Mouse (Mus musculus): Measurements from ENCODE around the gene Nodal. TPM values are rescaled to one million over a fixed set of nuclear protein-coding genes. Genes with fewer than 3 reads are reported as not detected.

Gene Nodal
- 0.18 and 0.23 TPM in 2 replicates for polyA plus RNA-seq (2012; rRNA removed)

GRCm38 (mm10) chr10:61417672-61418071 is at the start of gene Nodal:
Gene Nodal (plus strand): TSS chr10:61417972.

GRCm38 (mm10) chr10:61383021-61383714 is 34.6 kb upstream of the Nodal start, which contains the start of gene Pald1:
Gene Pald1 (minus strand): TSS chr10:61383530.

GRCm38 (mm10) chr10:61452645-61453044 is 34.9 kb downstream of the Nodal start, which contains the start of gene Eif4ebp2:
Gene Eif4ebp2 (minus strand): TSS chr10:61452661.

Other genes starting within 250 kb of the Nodal start
- not detected in 2 replicates for gene Tbata, start 246.0 kb upstream of the Nodal start, polyA plus RNA-seq (2012; rRNA removed)
- gene Adamts14, start 144.5 kb upstream of the Nodal start, polyA plus RNA-seq (2012; rRNA removed) = 0.70 and 0.85 TPM in 2 replicates
- gene Prf1, start 120.1 kb upstream of the Nodal start, polyA plus RNA-seq (2012; rRNA removed) = 0.07 and 0.16 TPM in 2 replicates
- 4.2 and 4.8 TPM in 2 replicates for gene Pald1, start 34.4 kb upstream of the Nodal start, polyA plus RNA-seq (2012; rRNA removed)
- gene Eif4ebp2, start 34.7 kb downstream of the Nodal start, polyA plus RNA-seq (2012; rRNA removed) = 22.8 and 26.8 TPM in 2 replicates
- gene Lrrc20, start 57.8 kb downstream of the Nodal start, polyA plus RNA-seq (2012; rRNA removed) = 3.7 TPM in 2 replicates
- not detected in 2 replicates for gene Npffr1, start 177.5 kb downstream of the Nodal start, polyA plus RNA-seq (2012; rRNA removed)
- 47.6 and 50.1 TPM in 2 replicates for gene Ppa1, start 230.6 kb downstream of the Nodal start, polyA plus RNA-seq (2012; rRNA removed)